Mouse (Mus musculus): ENCODE measurements around the gene Kifc3. TPM values are rescaled to one million over a fixed set of nuclear protein-coding genes. Genes with fewer than 3 reads are reported as not detected.
"Not testable (repeated sequence)": the region's sequence is repeated elsewhere in the genome, so short reads cannot be mapped to it uniquely, and the experiment has no call there.

Gene Kifc3
- polyA plus RNA-seq, 1 experiment from 2014 or later: 24.0 TPM

GRCm38 (mm10) chr8:95230086-95230485, 27.5 kb upstream of the Kifc3 start:
- not testable (repeated sequence) for H3K27ac ChIP-seq (ENCODE audit: low read depth, low read length)
- WGBS: 94% methylated on average over 9 of the region's 9 CpGs

GRCm38 (mm10) chr8:95227151-95227468, 24.5 kb upstream of the Kifc3 start:
- Histone ChIP-seq H3K27ac (ENCODE audit: low read depth, low read length) (no peak overlapping the region), H3K9me3 (ENCODE audit: control insufficient read depth, low read length) (no peaks in the 10 kb centered on the region), H3K4me1 (ENCODE audit: control insufficient read depth, insufficient read depth, low read depth, low read length) (no peaks in the 10 kb centered on the region), H3K27me3 (replicated peaks; ENCODE audit: control insufficient read depth, insufficient read depth, low read length) (no peaks in the 10 kb centered on the region), H3K4me3 (ENCODE audit: low read length) (no peak overlapping the region), H3K4me2 (ENCODE audit: low read length) (no peak overlapping the region), H3K36me3 (ENCODE audit: control insufficient read depth, insufficient read depth, low read length) (no peaks in the 10 kb centered on the region), H3K9ac (ENCODE audit: low read depth, low read length) (no peak overlapping the region)
- ATAC-seq: no peak
- WGBS: 44% methylated on average over 2 of the region's 2 CpGs

More at GRCm38 (mm10) chr8:95230086-95230485, 27.5 kb upstream of the Kifc3 start:
- not testable (repeated sequence) for ATAC-seq; H3K4me1 ChIP-seq (ENCODE audit: control insufficient read depth, insufficient read depth, low read depth, low read length); H3K4me2 ChIP-seq (ENCODE audit: low read length); H3K9me3 ChIP-seq (ENCODE audit: control insufficient read depth, low read length); H3K36me3 ChIP-seq (ENCODE audit: control insufficient read depth, insufficient read depth, low read length); H3K27me3 ChIP-seq (replicated peaks; ENCODE audit: control insufficient read depth, insufficient read depth, low read length); H3K4me3 ChIP-seq (ENCODE audit: low read length); H3K9ac ChIP-seq (ENCODE audit: low read depth, low read length)

- H3K4me2 ChIP-seq (ENCODE audit: low read length): no peak overlapping the region
- no peaks in the 10 kb centered on the region for H3K36me3 ChIP-seq (ENCODE audit: control insufficient read depth, insufficient read depth, low read length)
- H3K4me1 ChIP-seq (ENCODE audit: control insufficient read depth, insufficient read depth, low read depth, low read length): no peaks in the 10 kb centered on the region
- no peaks in the 10 kb centered on the region for H3K9me3 ChIP-seq (ENCODE audit: control insufficient read depth, low read length)
- H3K27me3 ChIP-seq (replicated peaks; ENCODE audit: control insufficient read depth, insufficient read depth, low read length): no peaks in the 10 kb centered on the region
- H3K9ac ChIP-seq (ENCODE audit: low read depth, low read length): no peak overlapping the region
- ATAC-seq: no peak
- H3K27ac ChIP-seq (ENCODE audit: low read depth, low read length): no peak overlapping the region
- H3K4me3 ChIP-seq (ENCODE audit: low read length): no peak overlapping the region
- 61% methylated on average over 7 of the region's 7 CpGs for WGBS
Observed at GRCm38 (mm10) chr8:95226251-95227150, 23.9 kb upstream of the Kifc3 start.

- no peak overlapping the region for H3K4me2 ChIP-seq (ENCODE audit: low read length)
- H3K27ac ChIP-seq (ENCODE audit: low read depth, low read length): no peak overlapping the region
- no peaks in the 10 kb centered on the region for H3K4me1 ChIP-seq (ENCODE audit: control insufficient read depth, insufficient read depth, low read depth, low read length)
- 87% methylated on average over 5 of the region's 5 CpGs for WGBS
- no peak overlapping the region for H3K9ac ChIP-seq (ENCODE audit: low read depth, low read length)
- no peaks in the 10 kb centered on the region for H3K36me3 ChIP-seq (ENCODE audit: control insufficient read depth, insufficient read depth, low read length)
- H3K27me3 ChIP-seq (replicated peaks; ENCODE audit: control insufficient read depth, insufficient read depth, low read length): no peaks in the 10 kb centered on the region
- H3K4me3 ChIP-seq (ENCODE audit: low read length): no peak overlapping the region
- ATAC-seq: no peak
- H3K9me3 ChIP-seq (ENCODE audit: control insufficient read depth, low read length): no peaks in the 10 kb centered on the region
Observed at GRCm38 (mm10) chr8:95223969-95224368, 21.4 kb upstream of the Kifc3 start.

GRCm38 (mm10) chr8:95221045-95221444, 18.4 kb upstream of the Kifc3 start:
- Histone ChIP-seq H3K27ac (ENCODE audit: low read depth, low read length) (no peak overlapping the region), H3K9me3 (ENCODE audit: control insufficient read depth, low read length) (no peaks in the 10 kb centered on the region), H3K4me1 (ENCODE audit: control insufficient read depth, insufficient read depth, low read depth, low read length) (no peaks in the 10 kb centered on the region), H3K9ac (ENCODE audit: low read depth, low read length) (no peak overlapping the region), H3K27me3 (replicated peaks; ENCODE audit: control insufficient read depth, insufficient read depth, low read length) (no peaks in the 10 kb centered on the region), H3K4me3 (ENCODE audit: low read length) (no peak overlapping the region), H3K4me2 (ENCODE audit: low read length) (no peak overlapping the region), H3K36me3 (ENCODE audit: control insufficient read depth, insufficient read depth, low read length) (no peaks in the 10 kb centered on the region)
- ATAC-seq: no peak
- WGBS: 64% methylated on average over 2 of the region's 2 CpGs

GRCm38 (mm10) chr8:95220571-95220998, 18.0 kb upstream of the Kifc3 start:
- H3K27me3 ChIP-seq (replicated peaks; ENCODE audit: control insufficient read depth, insufficient read depth, low read length): no peaks in the 10 kb centered on the region

GRCm38 (mm10) chr8:95219623-95220022, 17.0 kb upstream of the Kifc3 start:
- ATAC-seq: no peak
- Histone ChIP-seq H3K4me2 (ENCODE audit: low read length) (no peak overlapping the region), H3K4me3 (ENCODE audit: low read length) (no peak overlapping the region), H3K27me3 (replicated peaks; ENCODE audit: control insufficient read depth, insufficient read depth, low read length) (no peaks in the 10 kb centered on the region), H3K27ac (ENCODE audit: low read depth, low read length) (no peak overlapping the region), H3K9me3 (ENCODE audit: control insufficient read depth, low read length) (no peaks in the 10 kb centered on the region), H3K4me1 (ENCODE audit: control insufficient read depth, insufficient read depth, low read depth, low read length) (no peaks in the 10 kb centered on the region), H3K9ac (ENCODE audit: low read depth, low read length) (no peak overlapping the region), H3K36me3 (ENCODE audit: control insufficient read depth, insufficient read depth, low read length) (no peaks in the 10 kb centered on the region)
- 88% methylated on average over 8 of the region's 8 CpGs for WGBS

More at GRCm38 (mm10) chr8:95220571-95220998, 18.0 kb upstream of the Kifc3 start:
- Histone ChIP-seq H3K4me3 (ENCODE audit: low read length) (no peak overlapping the region), H3K4me2 (ENCODE audit: low read length) (no peak overlapping the region), H3K27ac (ENCODE audit: low read depth, low read length) (no peak overlapping the region), H3K4me1 (ENCODE audit: control insufficient read depth, insufficient read depth, low read depth, low read length) (no peaks in the 10 kb centered on the region), H3K9me3 (ENCODE audit: control insufficient read depth, low read length) (no peaks in the 10 kb centered on the region), H3K9ac (ENCODE audit: low read depth, low read length) (no peak overlapping the region), H3K36me3 (ENCODE audit: control insufficient read depth, insufficient read depth, low read length) (no peaks in the 10 kb centered on the region)
- WGBS: 63% methylated on average over 7 of the region's 7 CpGs
- no peak for ATAC-seq

GRCm38 (mm10) chr8:95215709-95216360, 13.2 kb upstream of the Kifc3 start:
- Histone ChIP-seq H3K27ac (ENCODE audit: low read depth, low read length) (no peak overlapping the region), H3K27me3 (replicated peaks; ENCODE audit: control insufficient read depth, insufficient read depth, low read length) (no peaks in the 10 kb centered on the region), H3K4me1 (ENCODE audit: control insufficient read depth, insufficient read depth, low read depth, low read length) (no peaks in the 10 kb centered on the region), H3K36me3 (ENCODE audit: control insufficient read depth, insufficient read depth, low read length) (no peaks in the 10 kb centered on the region), H3K4me3 (ENCODE audit: low read length) (no peak overlapping the region), H3K9ac (ENCODE audit: low read depth, low read length) (no peak overlapping the region), H3K9me3 (ENCODE audit: control insufficient read depth, low read length) (no peaks in the 10 kb centered on the region), H3K4me2 (ENCODE audit: low read length) (no peak overlapping the region)
- 81% methylated on average over 11 of the region's 11 CpGs for WGBS
- no peak for ATAC-seq

- Histone ChIP-seq H3K36me3 (ENCODE audit: control insufficient read depth, insufficient read depth, low read length) (no peaks in the 10 kb centered on the region), H3K27me3 (replicated peaks; ENCODE audit: control insufficient read depth, insufficient read depth, low read length) (no peaks in the 10 kb centered on the region), H3K4me3 (ENCODE audit: low read length) (no peak overlapping the region), H3K27ac (ENCODE audit: low read depth, low read length) (no peak overlapping the region), H3K9ac (ENCODE audit: low read depth, low read length) (no peak overlapping the region), H3K9me3 (ENCODE audit: control insufficient read depth, low read length) (no peaks in the 10 kb centered on the region), H3K4me2 (ENCODE audit: low read length) (no peak overlapping the region), H3K4me1 (ENCODE audit: control insufficient read depth, insufficient read depth, low read depth, low read length) (peaks cover 6% of the 10 kb centered on the region; the same call in 1 of the 2 replicates)
- ATAC-seq: no peak
- 47% methylated on average over 11 of the region's 11 CpGs for WGBS
Observed at GRCm38 (mm10) chr8:95209924-95210323, 7.3 kb upstream of the Kifc3 start.
